ENCODE assay signal across 14 mouse cellular contexts in genomic region chr8:64948371-64948770, GRCm38 (mm10). TPM values are rescaled to one million over a fixed set of nuclear protein-coding genes. Genes with fewer than 3 reads are reported as not detected.
DNase-seq lines count a peak whose midpoint lies in the region; ATAC-seq and TF ChIP-seq lines count a peak whose summit lies in the region.
"Had no signal": no experiment of that assay in that cellular context is flagged by ENCODE, and none has a peak within 500 bp of the region (broad histone marks: within the 10 kb centered on the region; RNA-seq: fewer than 3 reads in every experiment).

No protein-coding gene starts in this region.

- ATAC-seq in intestine, embryonic 14.5 days (replicated peaks; ENCODE audit: low FRiP score, low TSS enrichment, low read depth): no peak
- ATAC-seq in intestine, postnatal 0 days: no peak
- no peak for ATAC-seq in frontal cortex, adult (ENCODE audit: low TSS enrichment)

- H3K27me3 ChIP-seq in intestine, embryonic 14.5 days (replicated peaks; ENCODE audit: control insufficient read depth, insufficient read depth, low read length): 0 out of 2 replicates have a peak, but pooled peaks cover 1% of the 10 kb centered on the region
- no peaks in the 10 kb centered on the region; the same call in 1 of the 2 replicates for H3K27me3 ChIP-seq in intestine, postnatal 0 days (replicated peaks; ENCODE audit: control insufficient read depth, insufficient read depth, low read length)

- H3K36me3 ChIP-seq in intestine, embryonic 14.5 days (ENCODE audit: control insufficient read depth, insufficient read depth, low read length): no peaks in the 10 kb centered on the region
- H3K36me3 ChIP-seq in intestine, postnatal 0 days (ENCODE audit: control insufficient read depth, insufficient read depth): no peaks in the 10 kb centered on the region
- H3K36me3 ChIP-seq: limb, embryonic 15.5 days had no signal

- no peaks in the 10 kb centered on the region for H3K9me3 ChIP-seq in intestine, embryonic 14.5 days (ENCODE audit: control insufficient read depth, low read length)
- no peaks in the 10 kb centered on the region for H3K9me3 ChIP-seq in intestine, postnatal 0 days (ENCODE audit: control insufficient read depth)
- H3K9me3 ChIP-seq: limb, embryonic 15.5 days had no signal

- no peak overlapping the region for H3K9ac ChIP-seq in intestine, embryonic 14.5 days (ENCODE audit: low read length)
- H3K9ac ChIP-seq in intestine, postnatal 0 days (ENCODE audit: low read depth, low read length): no peak overlapping the region

- H3K4me1 ChIP-seq in intestine, embryonic 14.5 days (replicated peaks; ENCODE audit: control insufficient read depth, insufficient read depth, low read length): peaks cover 3% of the 10 kb centered on the region; the same call in 1 of the 2 replicates
- no peaks in the 10 kb centered on the region; the same call in 1 of the 2 replicates for H3K4me1 ChIP-seq in intestine, postnatal 0 days (replicated peaks; ENCODE audit: control insufficient read depth, insufficient read depth, low read length)
- H3K4me1 ChIP-seq: limb, embryonic 15.5 days had no signal

- H3K27ac ChIP-seq in intestine, embryonic 14.5 days (ENCODE audit: low read depth): no peak overlapping the region
- no peak overlapping the region for H3K27ac ChIP-seq in intestine, postnatal 0 days (ENCODE audit: low read depth, low read length)
- H3K27ac ChIP-seq: limb, embryonic 15.5 days had no signal

- H3K4me2 ChIP-seq in intestine, embryonic 14.5 days (ENCODE audit: low read length): 0 out of 2 replicates have a peak overlapping the region, but pooled peaks have one; percentile 50
- H3K4me2 ChIP-seq in intestine, postnatal 0 days (replicated peaks; ENCODE audit: low read depth): no peak overlapping the region

- WGBS in intestine, embryonic 14.5 days: 92% methylated on average over 1 of the region's 1 CpGs
- 88% methylated on average over 1 of the region's 1 CpGs for WGBS in intestine, postnatal 0 days

- no peak for DNase-seq in intestine, embryonic 14.5 days (ENCODE audit: low spot score)
- DNase-seq in A20 (ENCODE audit: low read depth, low spot score): peak; percentile 30
- peak; percentile 62 for DNase-seq in cerebellum, adult 11-12 months
- DNase-seq in induced T-regulatory cell, adult 2 months (ENCODE audit: low read depth): peak; percentile 22
- DNase-seq in thymus, postnatal 4 days: no peak
- DNase-seq: adrenal gland, postnatal 10 days; kidney, postnatal 36 days; lung, postnatal 14 days; right cerebral cortex, adult 18-20 months had no signal

- no peak for TF ChIP-seq CTCF in intestine, postnatal 0 days (IDR thresholded peaks at IDR 0.05; ENCODE audit: low read depth)

- H3K4me3 ChIP-seq in intestine, embryonic 14.5 days (ENCODE audit: low read depth, low read length): no peak overlapping the region
- H3K4me3 ChIP-seq in intestine, postnatal 0 days (ENCODE audit: low read depth, low read length): no peak overlapping the region

RNA-seq across cellular contexts. Expression of gene Tmem192, which starts 1.4 kb away (rescaled TPM):
- 36.4 and 44.1 TPM in 2 replicates for polyA plus RNA-seq in intestine, embryonic 14.5 days (2014; fragmentation: Nextera tagmentation; extraction: Ambion mirVana)
- 89.2 and 90.4 TPM in 2 replicates for polyA plus RNA-seq in intestine, postnatal 0 days (2015; fragmentation: Nextera tagmentation; extraction: Ambion mirVana)

RNA-seq across cellular contexts. Expression of gene Trim75, which starts 39.3 kb away (rescaled TPM):
- polyA plus RNA-seq in intestine, embryonic 14.5 days (2014; fragmentation: Nextera tagmentation; extraction: Ambion mirVana): not detected in 2 replicates
- polyA plus RNA-seq in intestine, postnatal 0 days (2015; fragmentation: Nextera tagmentation; extraction: Ambion mirVana): not detected in 2 replicates
- polyA plus RNA-seq: neural tube, embryonic 11.5 days; thymus, postnatal 0 days had no signal

Comparison
In these comparisons a context has a peak if more than half of its experiments do, and no peak if none do; other contexts are left out.
1. DNase-seq: peak in A20 (single experiment), cerebellum, adult 11-12 months (single experiment) and induced T-regulatory cell, adult 2 months (single experiment); none in intestine, embryonic 14.5 days (single experiment) and thymus, postnatal 4 days (single experiment).